Mouse (Mus musculus) cerebellum, adult 2 months (tissue): ENCODE results near the gene Syt1. TPM values are rescaled to one million over a fixed set of nuclear protein-coding genes. Genes with fewer than 3 reads are reported as not detected.

Source experiments
- DNase-seq, 2 experiments: peaks; one replicate each; pipeline ENCODE4 v3.0.0; 2021
- H3K27ac ChIP-seq: fragments of 200-500 bp; 2 replicates; pipeline ENCODE4 v1.5.1; 2012; ENCODE audit warnings: low read length, control low read depth, inconsistent platforms; ENCODE audit not compliant: insufficient read depth
- H3K27me3 ChIP-seq: fragments of 200-500 bp; 2 replicates; pipeline ENCODE4 v1.6.1; 2012; ENCODE audit warnings: inconsistent platforms, mild to moderate bottlenecking, low read length, moderate library complexity; ENCODE audit not compliant: control insufficient read depth, insufficient read depth
- H3K4me1 ChIP-seq: fragments of 200-500 bp; 2 replicates; pipeline ENCODE4 v1.6.1; 2011; ENCODE audit warnings: low read length; ENCODE audit not compliant: control insufficient read depth, insufficient read depth
- H3K4me3 ChIP-seq: fragments of 200-500 bp; replicated peaks from 2 replicates; pipeline ENCODE3; 2011; ENCODE audit warnings: mild to moderate bottlenecking, low read depth, low read length, control low read depth; ENCODE audit not compliant: insufficient read depth
- CTCF ChIP-seq: fragments of 200-500 bp; IDR thresholded peaks from 2 replicates; pipeline ENCODE4 v1.5.1; 2011; ENCODE audit warnings: low read depth, mild to moderate bottlenecking, control low read depth, low read length, moderate library complexity, borderline replicate concordance; ENCODE audit not compliant: insufficient read depth
- POLR2A ChIP-seq: fragments of 200-500 bp; IDR thresholded peaks from 2 replicates; pipeline ENCODE4 v1.6.1; 2011; ENCODE audit warnings: low read length, control low read depth, borderline replicate concordance; ENCODE audit not compliant: insufficient read depth
- WGBS: fragments of 180-500 bp; shearing (Covaris S2); methylation state at CpG from one replicate; pipeline ENCODE4 v1.1.7; 2018; 5-methylcytosine and 5-hydroxymethylcytosine counted together
- polyA plus RNA-seq: library from polyadenylated mRNA; depleted of rRNA; stranded (reverse); fragments of >200 nt; gene quantifications from 2 replicates; pipeline ENCODE4 v1.2.3, GENCODE M21; 2012

The Syt1 gene
- polyA plus RNA-seq, 1 experiment: 209 TPM

DNA sequence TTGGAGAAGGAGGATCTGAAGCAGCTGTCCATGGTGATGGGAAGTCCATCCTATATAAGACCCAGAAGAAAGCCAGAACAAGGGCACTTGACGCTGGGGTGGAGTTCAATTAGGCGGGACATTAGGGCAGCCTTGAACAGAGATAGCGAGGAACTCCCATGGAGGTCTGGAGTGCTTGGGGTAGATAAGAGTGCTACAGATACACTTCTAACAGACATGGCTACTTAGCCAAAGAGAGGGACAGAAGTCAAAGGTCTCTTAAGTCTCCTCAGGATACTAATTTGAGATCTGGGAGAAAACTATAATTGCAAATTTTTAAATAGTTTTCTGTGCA, 428.4 kb downstream of the Syt1 start:
- no peak for DNase-seq
- Histone ChIP-seq H3K4me1 (peaks cover 5% of the 10 kb centered on the region; the same call in 1 of the 2 replicates), H3K4me3 (no peak overlapping the region), H3K27ac (no peak overlapping the region), H3K27me3 (no peaks in the 10 kb centered on the region)
- WGBS: 98% methylated on average over 3 of the region's 3 CpGs
- TF ChIP-seq CTCF: no peak
- TF ChIP-seq POLR2A: no peak

DNA sequence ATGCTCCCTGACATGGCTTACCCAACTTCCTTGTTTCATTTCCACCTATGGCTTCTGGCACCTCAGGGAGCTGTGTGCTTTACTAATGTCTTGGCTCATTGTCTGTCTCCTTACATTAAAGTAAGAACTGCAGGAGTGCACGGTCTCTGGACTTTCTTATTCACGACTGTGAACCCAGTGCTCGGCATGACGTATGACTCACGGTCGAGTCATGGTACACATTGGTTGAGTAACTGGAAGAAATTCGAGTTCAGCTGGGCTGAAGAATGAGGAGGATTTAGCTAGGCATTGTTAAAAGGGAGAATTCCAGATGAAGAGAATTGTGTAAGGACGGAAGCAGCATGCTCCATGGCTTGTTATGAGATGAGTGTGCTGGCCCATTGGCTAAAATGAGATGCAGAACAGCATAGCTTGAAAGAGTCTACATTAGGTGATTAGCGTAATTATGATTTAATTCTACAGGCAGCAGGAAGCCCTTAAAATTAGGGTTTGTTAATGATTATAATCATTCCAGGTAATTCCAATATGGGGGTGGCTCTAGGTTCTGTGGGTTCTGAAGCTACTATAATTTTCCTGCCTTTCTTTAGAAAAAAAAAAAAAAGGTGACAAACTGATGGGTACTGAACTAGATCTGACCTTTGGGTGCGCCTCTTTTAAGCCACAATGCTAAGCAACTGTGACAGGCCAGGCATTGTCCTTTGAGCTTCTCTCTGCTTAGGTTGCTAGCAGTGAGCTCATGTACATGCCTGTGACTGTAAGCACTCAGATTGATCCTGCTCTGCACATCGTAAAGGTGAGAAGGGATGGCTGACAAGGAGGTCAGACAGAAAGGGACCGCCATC, 429.0 kb downstream of the Syt1 start:
- H3K4me3 ChIP-seq: no peak overlapping the region
- 83% methylated on average over 12 of the region's 12 CpGs for WGBS
- no peaks in the 10 kb centered on the region for H3K27me3 ChIP-seq
- H3K4me1 ChIP-seq: peaks cover 5% of the 10 kb centered on the region; the same call in 1 of the 2 replicates
- TF ChIP-seq POLR2A (no peak), CTCF (no peak)
- DNase-seq: no peak
- no peak overlapping the region; the same call in 1 of the 2 replicates for H3K27ac ChIP-seq

GRCm38 (mm10) chr10:108580786-108581420, 429.9 kb downstream of the Syt1 start:
- Histone ChIP-seq H3K27me3 (no peaks in the 10 kb centered on the region), H3K4me1 (peaks cover 5% of the 10 kb centered on the region; the same call in 1 of the 2 replicates), H3K27ac (no peak overlapping the region), H3K4me3 (no peak overlapping the region)
- 68% methylated on average over 9 of the region's 9 CpGs for WGBS
- no peak for TF ChIP-seq CTCF
- no peak for TF ChIP-seq POLR2A
- DNase-seq: no peak

DNA sequence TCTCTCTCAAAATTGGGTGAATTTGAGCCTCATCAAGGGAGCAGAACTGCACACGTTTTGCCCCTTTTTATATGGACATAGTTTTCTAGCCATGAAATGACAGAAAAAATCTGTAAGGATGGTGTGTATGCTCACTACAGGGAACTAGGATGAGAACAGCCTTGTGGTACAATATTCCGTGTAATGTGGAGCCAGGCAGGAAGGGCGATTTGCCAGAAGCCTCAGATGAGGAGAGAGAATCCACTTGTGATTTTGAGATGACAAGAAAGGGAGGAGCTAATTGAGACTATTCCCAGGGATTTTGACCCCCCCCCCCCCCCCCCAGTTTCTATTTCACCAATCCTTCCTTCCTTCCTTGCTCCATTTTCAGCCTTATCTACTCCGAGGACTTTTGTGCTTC, 431.4 kb downstream of the Syt1 start:
- Histone ChIP-seq H3K27ac (no peak overlapping the region), H3K4me1 (peaks cover 5% of the 10 kb centered on the region; the same call in 1 of the 2 replicates), H3K27me3 (no peaks in the 10 kb centered on the region), H3K4me3 (no peak overlapping the region)
- WGBS: 54% methylated on average over 4 of the region's 4 CpGs
- peak; percentile 50 to 66 for DNase-seq
- TF ChIP-seq POLR2A (no peak), CTCF (no peak)

- Histone ChIP-seq H3K4me1 (no peaks in the 10 kb centered on the region), H3K4me3 (no peak overlapping the region), H3K27me3 (no peaks in the 10 kb centered on the region), H3K27ac (no peak overlapping the region)
- TF ChIP-seq POLR2A: no peak
- no peak for TF ChIP-seq CTCF
- no peak for DNase-seq
These were observed 433.2 kb downstream of the Syt1 start for GRCm38 (mm10) chr10:108577611-108578010.

DNA sequence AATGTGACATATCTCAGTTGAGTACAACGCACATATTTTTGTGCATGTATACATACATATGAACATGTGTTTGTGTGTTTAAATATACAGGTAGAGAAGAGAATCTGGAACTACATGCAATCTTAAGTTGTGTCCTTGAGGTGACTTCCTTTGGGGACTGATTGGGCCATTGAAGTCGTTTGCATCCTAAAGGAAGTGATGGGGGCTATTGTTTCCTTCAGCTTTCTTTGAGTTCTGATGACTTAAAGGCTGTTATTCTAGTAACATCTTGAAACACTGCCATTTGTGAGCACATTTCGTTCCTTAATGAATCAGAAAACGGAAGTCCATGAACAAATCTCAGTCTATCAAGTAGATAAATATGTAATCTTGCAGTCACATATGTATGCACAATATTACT, 438.0 kb downstream of the Syt1 start:
- no peak for DNase-seq
- peaks cover 3% of the 10 kb centered on the region; the same call in 1 of the 2 replicates for H3K4me1 ChIP-seq
- H3K27ac ChIP-seq: no peak overlapping the region
- H3K4me3 ChIP-seq: no peak overlapping the region
- no peaks in the 10 kb centered on the region for H3K27me3 ChIP-seq
- WGBS: 81% methylated on average over 4 of the region's 4 CpGs
- TF ChIP-seq POLR2A: no peak
- TF ChIP-seq CTCF: no peak

DNA sequence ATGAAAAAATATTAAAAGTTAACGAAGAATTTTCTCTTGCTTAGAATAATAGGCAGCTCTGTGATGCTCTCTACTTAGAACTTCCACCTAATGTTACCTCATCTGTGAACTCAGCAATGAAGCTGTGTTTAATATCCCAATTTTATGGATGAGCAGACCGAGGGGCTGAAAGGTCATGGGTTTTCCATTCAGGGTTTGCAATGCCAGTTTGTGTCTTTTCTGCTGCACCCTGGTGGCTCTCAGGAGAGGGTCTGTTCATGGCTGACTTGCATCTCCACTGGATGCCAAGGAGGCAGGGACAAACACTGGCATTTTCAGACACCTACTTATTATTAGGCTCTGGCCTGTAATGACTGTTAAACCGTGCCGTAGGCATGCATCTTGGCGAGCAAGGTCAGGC, 439.7 kb downstream of the Syt1 start:
- 45% methylated on average over 5 of the region's 5 CpGs for WGBS
- TF ChIP-seq POLR2A (no peak), CTCF (no peak)
- DNase-seq: no peak
- H3K4me3 ChIP-seq: no peak overlapping the region
- H3K27me3 ChIP-seq: no peaks in the 10 kb centered on the region
- H3K27ac ChIP-seq: no peak overlapping the region
- peaks cover 6% of the 10 kb centered on the region for H3K4me1 ChIP-seq

DNA sequence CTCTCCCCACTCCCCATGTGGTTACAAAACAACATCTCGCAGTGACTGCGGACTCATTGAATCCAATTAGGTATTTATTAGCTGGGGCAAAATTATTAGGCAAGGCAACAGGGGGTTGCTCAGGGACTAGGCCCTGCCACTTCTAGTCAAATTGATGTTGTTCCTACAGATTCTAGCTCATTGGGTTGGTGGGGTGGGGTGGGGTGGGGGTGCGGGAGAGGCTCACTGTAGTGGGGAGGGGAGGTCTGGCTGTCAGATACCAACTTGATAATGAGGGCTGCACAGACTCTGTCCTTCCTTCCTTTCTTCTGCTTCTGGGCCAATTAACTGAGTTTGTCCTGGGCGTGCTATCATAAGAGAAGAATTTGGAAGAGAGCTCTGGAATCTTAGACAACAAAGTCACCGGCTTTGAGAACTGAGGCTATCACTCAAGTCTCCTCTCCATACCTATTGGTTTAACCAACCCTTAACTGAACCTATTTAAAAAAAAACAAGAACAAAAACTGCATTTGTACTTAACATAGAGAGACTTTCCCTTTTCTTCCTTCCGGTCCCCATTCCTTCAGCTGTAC, 441.1 kb downstream of the Syt1 start:
- no peak for TF ChIP-seq CTCF
- TF ChIP-seq POLR2A: no peak
- 94% methylated on average over 6 of the region's 6 CpGs for WGBS
- Histone ChIP-seq H3K27ac (no peak overlapping the region), H3K4me1 (peaks cover 6% of the 10 kb centered on the region), H3K4me3 (no peak overlapping the region), H3K27me3 (no peaks in the 10 kb centered on the region)
- no peak for DNase-seq
